Mouse (Mus musculus) hindlimb bud, embryonic 11.5 days (tissue): ENCODE results near the gene Cfb.
A peak's percentile ranks its signal among the peaks of the same experiment; 100 is the strongest.
"Not testable (repeated sequence)": the region's sequence is repeated elsewhere in the genome, so short reads cannot be mapped to it uniquely, and the experiment has no call there.

Experiments
- DNase-seq: peaks from one replicate; pipeline ENCODE4 v3.0.0-alpha.2; 2012; ENCODE audit warnings: low read depth, low spot score; ENCODE audit errors: extremely low spot score

Cfb gene

DNA sequence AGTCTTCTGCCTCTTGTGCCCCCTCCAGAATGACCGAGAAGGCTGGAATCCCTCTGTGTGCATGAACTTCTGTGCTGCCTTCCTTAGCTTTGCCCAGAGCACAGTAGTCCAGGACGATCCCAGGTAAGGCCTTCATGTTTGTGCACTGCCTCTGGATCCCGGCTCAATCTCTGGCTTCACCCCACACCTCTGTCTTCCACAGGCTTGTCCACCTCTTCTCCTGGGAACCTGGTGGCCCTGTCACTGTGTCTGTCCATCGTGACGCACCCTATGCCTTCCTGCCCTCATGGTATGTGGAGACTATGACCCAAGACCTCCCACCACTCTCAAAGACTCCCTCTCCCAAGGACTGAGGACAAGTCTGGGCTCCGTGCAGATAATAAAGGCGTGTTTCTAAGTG is 23.5 kb downstream of the Cfb start:
- no peak for DNase-seq

GRCm38 (mm10) chr17:34837464-34838324 is 24.6 kb downstream of the Cfb start:
- DNase-seq: no peak

- DNase-seq: peak; percentile 93
Measured at GRCm38 (mm10) chr17:34836856-34837221, 25.5 kb downstream of the Cfb start, which contains the start of the genes Stk19 and Dxo. TSS of gene Stk19 (minus strand) at chr17:34836945. TSS of gene Dxo (plus strand) at chr17:34837019.

- no peak for DNase-seq
Measured at GRCm38 (mm10) chr17:34836155-34836855, 26.0 kb downstream of the Cfb start.

- DNase-seq: not testable (repeated sequence)
Measured at GRCm38 (mm10) chr17:34830776-34831175, 31.5 kb downstream of the Cfb start.

DNA sequence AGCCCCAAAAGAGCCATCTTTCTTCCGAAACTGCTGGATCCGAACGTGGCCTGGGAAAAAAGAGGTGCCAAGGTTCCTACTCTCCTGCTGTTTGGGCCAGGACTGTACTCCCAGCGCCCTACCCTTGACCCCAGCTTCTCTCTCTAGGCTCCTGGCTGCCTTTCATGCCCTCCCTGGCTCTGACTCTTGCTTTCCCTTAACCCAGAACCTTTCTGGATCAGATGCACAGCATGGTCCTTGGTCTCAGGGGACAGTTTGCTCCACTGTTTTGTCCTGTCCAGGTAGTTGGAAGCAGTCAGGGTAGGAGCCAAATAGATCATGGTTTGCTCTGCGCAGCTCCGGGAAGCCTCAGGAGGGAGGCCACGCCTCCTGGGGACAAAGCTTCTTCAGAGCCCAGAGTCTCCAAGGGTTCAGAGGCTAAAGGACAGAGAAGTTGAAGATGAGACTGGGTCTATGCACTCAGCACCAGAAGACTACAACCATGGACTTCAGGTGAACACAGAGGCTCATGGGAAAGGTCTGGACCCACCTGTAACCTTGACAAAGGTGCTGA is 47.4 kb downstream of the Cfb start:
- DNase-seq: no peak

DNA sequence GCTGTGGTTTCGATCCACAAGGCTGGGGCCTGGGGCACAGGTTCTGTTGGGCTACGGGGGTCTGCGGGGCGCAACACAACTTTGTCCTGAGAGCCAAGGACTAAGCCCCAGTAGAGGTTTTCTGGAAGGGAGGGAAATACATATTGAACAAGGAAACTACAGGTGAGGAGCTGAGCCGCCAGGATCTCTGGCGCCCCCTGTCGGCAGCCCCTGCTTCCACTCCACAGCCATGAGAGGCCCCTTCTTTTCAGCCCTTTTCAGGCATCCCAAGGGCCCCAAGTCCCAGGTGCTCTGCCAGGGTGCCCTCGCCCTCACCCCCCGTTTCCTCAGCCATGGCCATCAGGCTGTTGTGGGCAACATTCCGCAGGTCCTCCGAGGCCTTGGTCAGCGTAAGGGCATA is 48.6 kb downstream of the Cfb start:
- not testable (repeated sequence) for DNase-seq

DNA sequence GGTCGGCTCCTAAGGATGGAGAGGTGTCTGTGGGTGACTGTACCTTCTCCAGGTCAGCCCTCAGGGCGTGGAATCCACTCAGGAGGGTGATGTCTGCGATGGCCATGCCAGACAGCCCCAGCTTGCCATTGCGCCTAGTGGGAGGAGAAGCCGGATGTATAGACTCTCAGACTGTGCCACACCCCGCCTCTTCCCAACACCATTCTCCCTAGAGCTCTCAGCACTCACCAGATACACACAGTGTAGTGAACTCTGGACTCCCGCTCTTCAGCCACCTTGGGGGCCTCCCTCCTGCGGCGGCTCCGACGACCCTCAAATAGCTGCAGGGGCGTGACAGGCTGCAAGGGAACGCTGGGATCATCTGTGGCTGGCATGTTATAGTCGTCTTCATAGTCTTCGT is 51.0 kb downstream of the Cfb start:
- DNase-seq: no peak

DNA sequence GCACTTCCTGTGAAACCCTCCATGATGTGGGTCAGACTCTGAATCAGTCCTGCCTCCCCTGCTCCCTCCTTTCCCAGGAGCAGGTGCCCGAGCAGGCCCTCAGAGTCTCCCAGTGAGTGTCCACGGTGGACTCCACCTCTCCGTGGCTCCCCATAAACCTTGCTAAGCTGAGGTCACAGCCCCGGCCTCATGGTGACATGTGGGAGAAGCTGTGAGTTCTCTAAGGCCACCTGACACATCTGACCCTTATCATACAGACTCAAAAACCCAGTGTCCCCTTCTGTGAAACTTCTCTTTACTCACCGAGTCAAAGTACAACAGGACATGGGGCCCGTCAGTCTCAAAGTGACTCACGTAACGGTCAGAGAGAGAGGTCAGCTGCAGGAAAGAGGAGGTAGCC is 51.5 kb downstream of the Cfb start:
- DNase-seq: not testable (repeated sequence)

GRCm38 (mm10) chr17:34810411-34810810 is 51.9 kb downstream of the Cfb start:
- DNase-seq: not testable (repeated sequence)

DNA sequence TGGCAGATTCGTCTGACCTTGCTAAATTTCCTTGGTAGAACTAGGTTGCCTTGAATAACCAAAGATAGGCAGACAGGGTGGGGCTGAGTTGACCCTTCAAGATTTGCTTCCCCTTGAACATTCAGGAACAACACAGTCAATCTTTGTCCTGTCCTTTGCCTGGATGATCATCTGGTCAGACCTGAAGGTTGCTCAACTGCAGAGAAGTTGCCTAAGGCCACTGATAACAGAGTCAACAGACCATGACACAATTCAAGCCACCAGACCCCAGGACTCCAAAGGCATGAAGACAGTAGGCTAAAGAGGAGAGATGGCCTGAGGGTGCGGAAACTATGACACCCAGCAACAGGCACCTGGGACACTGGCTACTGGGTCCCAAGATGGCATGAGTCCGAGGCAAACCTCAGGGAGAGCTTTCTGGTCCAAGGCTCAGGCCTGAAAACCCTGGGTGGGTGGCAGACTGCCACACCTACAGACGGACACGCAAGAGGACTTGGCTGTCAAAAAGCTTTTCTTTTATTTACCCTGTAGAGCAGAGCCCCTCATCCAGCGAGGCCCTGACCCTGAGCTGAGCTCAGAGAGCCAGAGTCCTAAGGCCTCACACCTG is 53.6 kb downstream of the Cfb start:
- no peak for DNase-seq

DNA sequence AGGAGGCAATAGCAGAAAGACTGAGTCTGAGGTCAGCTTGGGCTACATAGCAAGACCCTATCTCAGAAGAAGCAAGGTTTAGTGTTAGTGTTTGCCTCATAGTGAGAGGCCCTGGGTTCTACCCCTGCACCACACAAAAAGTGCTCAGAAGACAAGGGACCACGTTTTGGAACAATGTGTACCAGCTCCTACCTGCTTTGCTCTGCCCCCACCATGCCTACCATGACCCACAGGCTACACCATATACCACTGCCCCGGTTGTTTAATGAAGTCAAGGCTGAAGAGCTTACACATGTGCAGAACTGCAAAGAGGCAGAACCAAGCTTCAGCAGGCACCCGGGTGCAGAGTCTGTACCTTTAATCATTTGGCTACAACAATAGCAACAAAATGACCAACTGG is 55.1 kb downstream of the Cfb start:
- DNase-seq: no peak
